Comparison of ENCODE assay signal across 18 mouse cellular contexts in genomic region chr10:46108810-46109209, GRCm38 (mm10).
"Had no signal": no experiment of that assay in that cellular context is flagged by ENCODE, and none has a peak within 500 bp of the region (broad histone marks: within the 10 kb centered on the region; RNA-seq: fewer than 3 reads in every experiment).

No protein-coding gene starts in this region.

- H3K36me3 ChIP-seq: lung, embryonic 15.5 days; midbrain, embryonic 10.5 days; midbrain, embryonic 12.5 days; neural tube, embryonic 13.5 days; neural tube, embryonic 15.5 days had no signal

- H3K27me3 ChIP-seq: lung, embryonic 15.5 days; midbrain, embryonic 12.5 days; neural tube, embryonic 13.5 days; neural tube, embryonic 15.5 days had no signal

- H3K4me3 ChIP-seq: lung, embryonic 15.5 days; midbrain, embryonic 10.5 days; midbrain, embryonic 12.5 days; myocyte; neural tube, embryonic 13.5 days; neural tube, embryonic 15.5 days had no signal

- H3K27ac ChIP-seq: lung, embryonic 15.5 days; midbrain, embryonic 10.5 days; midbrain, embryonic 12.5 days; neural tube, embryonic 13.5 days; neural tube, embryonic 15.5 days had no signal

- H3K4me1 ChIP-seq: lung, embryonic 15.5 days; midbrain, embryonic 10.5 days; midbrain, embryonic 12.5 days; neural tube, embryonic 13.5 days; neural tube, embryonic 15.5 days had no signal

- H3K9me3 ChIP-seq: lung, embryonic 15.5 days; midbrain, embryonic 10.5 days; midbrain, embryonic 12.5 days; neural tube, embryonic 13.5 days; neural tube, embryonic 15.5 days had no signal

- H3K9ac ChIP-seq: lung, embryonic 15.5 days; midbrain, embryonic 12.5 days; neural tube, embryonic 13.5 days; neural tube, embryonic 15.5 days had no signal

- DNase-seq: lung, adult 2 months; lung, postnatal 14 days; lung, postnatal 36 days; midbrain, embryonic 14.5 days; retina, postnatal 1 day; right cerebral cortex, adult 18-20 months; right cerebral cortex, postnatal 25 days; right cerebral cortex, postnatal 4 days; spleen, adult 18-20 months; thymus, adult 18-20 months; thymus, postnatal 14 days; thymus, postnatal 36 days had no signal
